Comparison of ENCODE assay signal across 11 mouse cellular contexts in the genomic region with DNA sequence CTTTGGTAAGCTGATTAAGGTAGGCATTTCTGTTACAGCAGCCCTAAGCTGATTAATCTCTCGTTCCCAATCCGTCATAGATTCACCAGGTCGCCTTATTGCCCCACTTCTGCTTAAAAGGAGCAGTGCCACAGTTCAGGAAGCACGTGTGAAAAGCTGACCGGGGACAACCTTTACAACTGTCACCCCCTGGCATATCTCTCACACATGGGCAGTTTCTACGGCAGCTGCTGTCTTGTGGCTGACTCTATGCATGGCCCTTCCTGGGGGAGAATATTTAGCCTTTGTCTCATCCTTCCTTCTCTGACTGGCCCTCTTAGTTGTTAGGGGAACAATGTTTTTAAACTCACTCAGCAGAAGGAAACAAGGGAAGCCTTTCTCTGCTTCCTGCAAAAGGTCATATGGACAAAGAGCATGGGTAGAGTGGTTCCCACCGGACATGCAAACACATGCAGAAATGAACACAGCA.
DNase-seq lines count a peak whose midpoint lies in the region; ATAC-seq and TF ChIP-seq lines count a peak whose summit lies in the region.
"Had no signal": no experiment of that assay in that cellular context is flagged by ENCODE, and none has a peak within 500 bp of the region (broad histone marks: within the 10 kb centered on the region; RNA-seq: fewer than 3 reads in every experiment).

No protein-coding gene starts in this region.

- no peaks in the 10 kb centered on the region for H3K36me3 ChIP-seq in hindbrain, embryonic 11.5 days (ENCODE audit: control insufficient read depth, insufficient read depth, low read length)
- H3K36me3 ChIP-seq in hindbrain, embryonic 12.5 days = no peaks in the 10 kb centered on the region
- H3K36me3 ChIP-seq in macrophage (ENCODE audit: inconsistent target) = no peaks in the 10 kb centered on the region
- H3K36me3 ChIP-seq: embryonic facial prominence, embryonic 15.5 days had no signal

- H3K27ac ChIP-seq in hindbrain, embryonic 11.5 days (ENCODE audit: low read depth, low read length) = no peak overlapping the region
- H3K27ac ChIP-seq in hindbrain, embryonic 12.5 days = no peak overlapping the region
- peak overlapping the region; percentile 32; the same call in 1 of the 2 replicates for H3K27ac ChIP-seq in bone marrow macrophage, adult 2 months (ENCODE audit: insufficient read depth, low read depth, low read length)
- peak overlapping the region; percentile 81 for H3K27ac ChIP-seq in macrophage
- H3K27ac ChIP-seq: embryonic facial prominence, embryonic 15.5 days had no signal

- WGBS in hindbrain, embryonic 11.5 days = 25% methylated on average over 7 of the region's 7 CpGs
- 18% methylated on average over 7 of the region's 7 CpGs for WGBS in hindbrain, embryonic 12.5 days
- WGBS in macrophage (ENCODE audit: missing documents) = 6% methylated on average over 7 of the region's 7 CpGs

- no peaks in the 10 kb centered on the region for H3K27me3 ChIP-seq in hindbrain, embryonic 11.5 days (ENCODE audit: control insufficient read depth, insufficient read depth, low read length)
- no peaks in the 10 kb centered on the region for H3K27me3 ChIP-seq in hindbrain, embryonic 12.5 days
- H3K27me3 ChIP-seq: embryonic facial prominence, embryonic 15.5 days; megakaryocyte, embryonic 14.5 days had no signal

- H3K9me3 ChIP-seq in hindbrain, embryonic 11.5 days (ENCODE audit: control insufficient read depth, low read length) = no peaks in the 10 kb centered on the region
- no peaks in the 10 kb centered on the region for H3K9me3 ChIP-seq in hindbrain, embryonic 12.5 days (replicated peaks)
- H3K9me3 ChIP-seq: embryonic facial prominence, embryonic 15.5 days; megakaryocyte, embryonic 14.5 days had no signal

- ATAC-seq in hindbrain, embryonic 11.5 days (ENCODE audit: low FRiP score) = no peak
- no peak for ATAC-seq in hindbrain, embryonic 12.5 days (ENCODE audit: low FRiP score)
- peak; percentile 82 for ATAC-seq in granulocyte monocyte progenitor cell, adult 5-6 weeks (replicated peaks; ENCODE audit: poor library complexity, severe bottlenecking)

- H3K4me2 ChIP-seq in hindbrain, embryonic 11.5 days (replicated peaks; ENCODE audit: low read depth, low read length) = no peak overlapping the region
- no peak overlapping the region for H3K4me2 ChIP-seq in hindbrain, embryonic 12.5 days (replicated peaks)
- H3K4me2 ChIP-seq: embryonic facial prominence, embryonic 15.5 days had no signal

- no peaks in the 10 kb centered on the region for H3K79me2 ChIP-seq in macrophage (ENCODE audit: inconsistent target)

- TF ChIP-seq CTCF in bone marrow macrophage, adult 2 months (IDR thresholded peaks at IDR 0.05; ENCODE audit: low read depth, low read length) = no peak

- peak; percentile 32 for DNase-seq in hindbrain, embryonic 11.5 days (ENCODE audit: low spot score)
- DNase-seq in left cerebral cortex, adult 8-10 months (ENCODE audit: low spot score in 2 of 2) = no peak
- DNase-seq in cerebellum, postnatal 4 days (ENCODE audit: low spot score in 2 of 2) = no peak
- DNase-seq in layer of hippocampus, postnatal 36 days = no peak
- DNase-seq: adrenal gland, adult 2 months had no signal

- H3K4me3 ChIP-seq in hindbrain, embryonic 11.5 days (ENCODE audit: low read depth, low read length) = no peak overlapping the region
- H3K4me3 ChIP-seq in hindbrain, embryonic 12.5 days = no peak overlapping the region
- H3K4me3 ChIP-seq in bone marrow macrophage, adult 2 months (ENCODE audit: insufficient read depth, low read length) = no peak overlapping the region
- H3K4me3 ChIP-seq in macrophage (ENCODE audit: inconsistent target) = no peak overlapping the region
- H3K4me3 ChIP-seq: embryonic facial prominence, embryonic 15.5 days; megakaryocyte, embryonic 14.5 days had no signal

- H3K4me1 ChIP-seq in hindbrain, embryonic 11.5 days (replicated peaks; ENCODE audit: control insufficient read depth, insufficient read depth, low read length) = peaks cover 5% of the 10 kb centered on the region; the same call in 1 of the 2 replicates
- H3K4me1 ChIP-seq in hindbrain, embryonic 12.5 days = peaks cover 21% of the 10 kb centered on the region
- H3K4me1 ChIP-seq in bone marrow macrophage, adult 2 months (ENCODE audit: control insufficient read depth, insufficient read depth, low read length) = peaks cover 20% of the 10 kb centered on the region

- H3K9ac ChIP-seq in hindbrain, embryonic 11.5 days (ENCODE audit: low read depth, low read length) = no peak overlapping the region
- no peak overlapping the region for H3K9ac ChIP-seq in hindbrain, embryonic 12.5 days
- H3K9ac ChIP-seq: embryonic facial prominence, embryonic 15.5 days had no signal

- no peak for TF ChIP-seq POLR2A in bone marrow macrophage, adult 2 months (IDR thresholded peaks at IDR 0.05; ENCODE audit: borderline replicate concordance, low read depth, low read length)

Comparison
In these comparisons a context has a peak if more than half of its experiments do, and no peak if none do; other contexts are left out.
1. H3K27ac ChIP-seq: peak in bone marrow macrophage, adult 2 months (single experiment) and macrophage (single experiment); none in hindbrain, embryonic 11.5 days (single experiment) and hindbrain, embryonic 12.5 days (single experiment).